Mouse (Mus musculus) MEL (cell line): ENCODE data around the gene Tmem190. TPM values are rescaled to one million over a fixed set of nuclear protein-coding genes. Genes with fewer than 3 reads are reported as not detected.

Source experiments
- DNase-seq: peaks from one replicate; pipeline ENCODE4 v3.0.0; 2011; ENCODE audit warnings: low read depth, low spot score
- H3K27ac ChIP-seq: 2 replicates; pipeline ENCODE4 v1.5.1; 2012; ENCODE audit warnings: low read depth, mild to moderate bottlenecking, control low read depth, low read length, moderate library complexity; ENCODE audit not compliant: control insufficient read depth
- H3K27me3 ChIP-seq, 2 experiments: fragments of 150-350 bp in 1 of 2; sonication (generic) in 1 of 2; 2 replicates each; pipeline ENCODE4 v1.6.1; 2012; ENCODE audit warnings: low read length in 2 of 2, mild to moderate bottlenecking in 2 of 2, improper control_type of control experiment in 1 of 2, moderate library complexity in 1 of 2; ENCODE audit not compliant: insufficient read depth in 2 of 2, control insufficient read depth in 1 of 2
- H3K36me3 ChIP-seq, 2 experiments: 2 replicates each; pipeline ENCODE4 v1.6.1; 2012 to 2014; ENCODE audit warnings: low read length in 2 of 2, improper control_type of control experiment in 1 of 2, inconsistent platforms in 1 of 2, mild to moderate bottlenecking in 1 of 2; ENCODE audit not compliant: insufficient read depth in 2 of 2, control insufficient read depth in 1 of 2
- H3K4me1 ChIP-seq, 2 experiments: fragments of 150-350 bp in 1 of 2; sonication (generic) in 1 of 2; 2 replicates each; pipeline ENCODE4 v1.6.1; 2012; ENCODE audit warnings: low read length in 2 of 2, improper control_type of control experiment in 1 of 2, mild to moderate bottlenecking in 1 of 2; ENCODE audit not compliant: insufficient read depth in 2 of 2, control insufficient read depth in 1 of 2
- H3K4me3 ChIP-seq, 2 experiments: fragments of 150-350 bp in 1 of 2; sonication (generic) in 1 of 2; 2 replicates each; pipeline ENCODE4 v1.5.1; 2012; ENCODE audit warnings: low read depth in 2 of 2, low read length in 2 of 2, mild to moderate bottlenecking in 2 of 2, moderate library complexity in 2 of 2, control low read depth in 1 of 2, improper control_type of control experiment in 1 of 2; ENCODE audit not compliant: control insufficient read depth in 1 of 2, insufficient read depth in 1 of 2
- H3K79me2 ChIP-seq: 2 replicates; pipeline ENCODE4 v1.6.1; 2012; ENCODE audit warnings: mild to moderate bottlenecking, low read length, moderate library complexity; ENCODE audit not compliant: control insufficient read depth, poor library complexity, insufficient read depth
- H3K9ac ChIP-seq: 2 replicates; pipeline ENCODE4 v1.6.1; 2012; ENCODE audit warnings: low read depth, mild to moderate bottlenecking, control low read depth, low read length, moderate library complexity; ENCODE audit not compliant: control insufficient read depth, poor library complexity, severe bottlenecking
- H3K9me3 ChIP-seq: fragments of 150-350 bp; sonication (generic); replicated peaks from 2 replicates; pipeline ENCODE4 v1.6.1; 2012; ENCODE audit warnings: mild to moderate bottlenecking, low read length, improper control_type of control experiment, moderate library complexity; ENCODE audit not compliant: insufficient read depth
- BHLHE40 ChIP-seq: IDR thresholded peaks from 2 replicates; pipeline ENCODE4 v1.6.1; 2012; ENCODE audit warnings: low read depth, mild to moderate bottlenecking, inconsistent platforms, low read length, improper control_type of control experiment, borderline replicate concordance
- CHD1 ChIP-seq: IDR thresholded peaks from 2 replicates; pipeline ENCODE4 v1.6.1; 2012; ENCODE audit warnings: low read depth, mild to moderate bottlenecking, inconsistent platforms, low read length, improper control_type of control experiment
- CTCF ChIP-seq, 3 experiments: IDR thresholded peaks in 2 of 3; conservative IDR thresholded peaks in 1 of 3; 2 replicates each; pipeline ENCODE4 v1.5.1; 2011 to 2012; ENCODE audit warnings: low read length in 3 of 3, low read depth in 2 of 3, mild to moderate bottlenecking in 2 of 3, improper control_type of control experiment in 1 of 3, inconsistent platforms in 1 of 3, mixed read lengths in 1 of 3, moderate library complexity in 1 of 3; ENCODE audit not compliant: control insufficient read depth in 1 of 3, insufficient read depth in 1 of 3, poor library complexity in 1 of 3, severe bottlenecking in 1 of 3
- E2F4 ChIP-seq: IDR thresholded peaks from 2 replicates; pipeline ENCODE4 v1.6.1; 2011; ENCODE audit warnings: low read depth, low read length, improper control_type of control experiment, borderline replicate concordance
- EP300 ChIP-seq, 2 experiments: IDR thresholded peaks; 2 replicates each; pipeline ENCODE4 v1.6.1; 2011; ENCODE audit warnings: improper control_type of control experiment in 2 of 2, low read length in 2 of 2, low read depth in 1 of 2, mild to moderate bottlenecking in 1 of 2
- ETS1 ChIP-seq: IDR thresholded peaks from 2 replicates; pipeline ENCODE4 v1.6.1; 2012; ENCODE audit warnings: low read depth, mild to moderate bottlenecking, inconsistent platforms, low read length, improper control_type of control experiment, moderate library complexity
- JUND ChIP-seq: IDR thresholded peaks from 2 replicates; pipeline ENCODE4 v1.6.1; 2011; ENCODE audit warnings: low read depth, mild to moderate bottlenecking, improper control_type of control experiment, low read length
- KAT2A ChIP-seq: conservative IDR thresholded peaks from 2 replicates; pipeline ENCODE4 v1.6.1; 2012; ENCODE audit warnings: low read depth, low read length, improper control_type of control experiment, inconsistent platforms
- MAZ ChIP-seq: IDR thresholded peaks from 2 replicates; pipeline ENCODE4 v1.6.1; 2012; ENCODE audit warnings: low read depth, mild to moderate bottlenecking, inconsistent platforms, low read length, improper control_type of control experiment
- MEF2A ChIP-seq: IDR thresholded peaks from 2 replicates; pipeline ENCODE4 v1.6.1; 2014; ENCODE audit warnings: low read depth, mild to moderate bottlenecking, inconsistent platforms, low read length, improper control_type of control experiment; ENCODE audit not compliant: poor library complexity, insufficient replicate concordance, severe bottlenecking; ENCODE audit errors: extremely low read depth
- MYB ChIP-seq: IDR thresholded peaks from 2 replicates; pipeline ENCODE4 v1.6.1; 2011; ENCODE audit warnings: mild to moderate bottlenecking, low read depth, low read length, improper control_type of control experiment
- MYC ChIP-seq: IDR thresholded peaks from 2 replicates; pipeline ENCODE4 v1.6.1; 2011; ENCODE audit warnings: low read depth, mild to moderate bottlenecking, low read length, improper control_type of control experiment, moderate library complexity
- POLR2A ChIP-seq, 2 experiments: IDR thresholded peaks; 2 replicates each; pipeline ENCODE4 v1.6.1; 2011 to 2012; ENCODE audit warnings: low read length in 2 of 2, mild to moderate bottlenecking in 2 of 2, control low read depth in 1 of 2, improper control_type of control experiment in 1 of 2, low read depth in 1 of 2, moderate library complexity in 1 of 2; ENCODE audit not compliant: control insufficient read depth in 1 of 2, insufficient read depth in 1 of 2, poor library complexity in 1 of 2
- POLR2AphosphoS2 ChIP-seq: IDR thresholded peaks from 2 replicates; pipeline ENCODE4 v1.6.1; 2011; ENCODE audit warnings: low read length, improper control_type of control experiment
- POLR2AphosphoS5 ChIP-seq: IDR thresholded peaks from 2 replicates; pipeline ENCODE4 v1.6.1; 2012; ENCODE audit warnings: low read depth, borderline replicate concordance, mild to moderate bottlenecking, inconsistent platforms, low read length, moderate library complexity, mixed read lengths
- RAD21 ChIP-seq: IDR thresholded peaks from 2 replicates; pipeline ENCODE4 v1.6.1; 2011; ENCODE audit warnings: mild to moderate bottlenecking, low read depth, low read length, improper control_type of control experiment
- RCOR1 ChIP-seq: IDR thresholded peaks from 2 replicates; pipeline ENCODE4 v1.6.1; 2012; ENCODE audit warnings: low read depth, mild to moderate bottlenecking, inconsistent platforms, low read length, improper control_type of control experiment
- SMC3 ChIP-seq: IDR thresholded peaks from 2 replicates; pipeline ENCODE4 v1.6.1; 2011; ENCODE audit warnings: low read depth, low read length, improper control_type of control experiment
- TBP ChIP-seq: IDR thresholded peaks from 2 replicates; pipeline ENCODE4 v1.8.0; 2011; ENCODE audit warnings: low read depth, low read length, improper control_type of control experiment
- TCF12 ChIP-seq: IDR thresholded peaks from 2 replicates; pipeline ENCODE4 v1.6.1; 2014; ENCODE audit warnings: low read depth, mild to moderate bottlenecking, inconsistent platforms, low read length, improper control_type of control experiment, moderate library complexity
- USF2 ChIP-seq, 2 experiments: IDR thresholded peaks; 2 replicates each; pipeline ENCODE4 v1.6.1; 2011 to 2012; ENCODE audit warnings: improper control_type of control experiment in 2 of 2, low read length in 2 of 2, borderline replicate concordance in 1 of 2, inconsistent platforms in 1 of 2, low read depth in 1 of 2, mild to moderate bottlenecking in 1 of 2; ENCODE audit not compliant: insufficient read depth in 1 of 2
- ZC3H11A ChIP-seq: IDR thresholded peaks from 2 replicates; pipeline ENCODE4 v1.6.1; 2012; ENCODE audit warnings: low read depth, mild to moderate bottlenecking, inconsistent platforms, low read length, improper control_type of control experiment
- ZKSCAN1 ChIP-seq: IDR thresholded peaks from 2 replicates; pipeline ENCODE4 v1.6.1; 2012; ENCODE audit warnings: low read depth, mild to moderate bottlenecking, inconsistent platforms, low read length, improper control_type of control experiment, moderate library complexity
- ZMIZ1 ChIP-seq: IDR thresholded peaks from 2 replicates; pipeline ENCODE4 v1.6.1; 2012; ENCODE audit warnings: low read depth, mild to moderate bottlenecking, inconsistent platforms, low read length, improper control_type of control experiment, moderate library complexity
- polyA plus RNA-seq, 2 experiments: library from polyadenylated mRNA; stranded (reverse) in 1 of 2; unstranded in 1 of 2; fragments of >175 nt in 1 of 2; fragments of >200 nt in 1 of 2; gene quantifications; 2 replicates each; pipeline versions ENCODE4 v1.2.1 to v1.2.4; 2012; ENCODE audit warnings: low replicate concordance in 2 of 2, low read depth in 1 of 2; ENCODE audit not compliant: insufficient read length in 2 of 2, insufficient read depth in 1 of 2, missing spikeins in 1 of 2
- total RNA-seq: library from RNA; depleted of rRNA; stranded (reverse); fragments of 300-350 nt; gene quantifications from 2 replicates; pipeline ENCODE4 v1.2.3, GENCODE M21; 2012

Gene Tmem190
- total and polyA plus RNA-seq, 3 experiments = 1.6 TPM; not detected in 2

GRCm38 (mm10) chr7:4794631-4795168 is 12.0 kb downstream of the Tmem190 start (continued):
- TF ChIP-seq ETS1 (0 out of 2 replicates have a peak, but pooled peaks have one; percentile 13), ZMIZ1 (peak; percentile 61; the same call in 1 of the 2 replicates), E2F4 (no peak), SMC3 (no peak), EP300 (IDR thresholded peaks at IDR 0.05; ENCODE audit: low read depth in 1 of 2, low read length in 2 of 2) (no peak), KAT2A (no peak), RAD21 (no peak), USF2 (IDR thresholded peaks at IDR 0.05; ENCODE audit: borderline replicate concordance in 1 of 2, insufficient read depth in 1 of 2, low read depth in 1 of 2, low read length in 2 of 2) (no peak)

GRCm38 (mm10) chr7:4795767-4796433 is 13.2 kb downstream of the Tmem190 start:
- Histone ChIP-seq H3K79me2 (peaks cover 24% of the 10 kb centered on the region), H3K4me3 (no peak overlapping the region), H3K36me3 (peaks cover 9 to 10% of the 10 kb centered on the region in 2 experiments), H3K27ac (no peak overlapping the region), H3K4me1 (peaks cover 0 to 7% of the 10 kb centered on the region in 2 experiments; a peak in 2 of 4 replicates), H3K27me3 (no peaks in the 10 kb centered on the region), H3K9me3 (no peaks in the 10 kb centered on the region), H3K9ac (no peak overlapping the region)
- TF ChIP-seq RAD21 = peak; percentile 10; the same call in 1 of the 2 replicates
- TF ChIP-seq MYC = peak; percentile 29; the same call in 1 of the 2 replicates
- no peak for TF ChIP-seq ZKSCAN1
- peak; percentile 95 for TF ChIP-seq POLR2AphosphoS2
- peak; percentile 43 for TF ChIP-seq SMC3
- TF ChIP-seq CTCF (IDR thresholded peaks at IDR 0.05 in 2 of 3, conservative IDR thresholded peaks at IDR 0.05 in 1 of 3; ENCODE audit: control insufficient read depth in 1 of 3, insufficient read depth in 1 of 3, low read depth in 2 of 3, low read length in 3 of 3, poor library complexity in 1 of 3, severe bottlenecking in 1 of 3) = peak in 2 of 3 experiments; percentile 54 to 56; a peak in 4 of 6 replicates
- no peak for TF ChIP-seq BHLHE40
- peak; percentile 53; the same call in 1 of the 2 replicates for TF ChIP-seq POLR2AphosphoS5
- TF ChIP-seq POLR2A (IDR thresholded peaks at IDR 0.05; ENCODE audit: control insufficient read depth in 1 of 2, insufficient read depth in 1 of 2, low read depth in 1 of 2, low read length in 2 of 2, poor library complexity in 1 of 2) = peak in 1 of 2 experiments; percentile 63; a peak in 2 of 4 replicates
- peak; percentile 75 for DNase-seq

GRCm38 (mm10) chr7:4802247-4802646 is 19.5 kb downstream of the Tmem190 start:
- DNase-seq = peak; percentile 15
- Histone ChIP-seq H3K9me3 (no peaks in the 10 kb centered on the region), H3K9ac (no peak overlapping the region)
- TF ChIP-seq ZC3H11A (no peak), E2F4 (no peak), SMC3 (no peak), MYB (no peak), RCOR1 (no peak), POLR2A (IDR thresholded peaks at IDR 0.05; ENCODE audit: control insufficient read depth in 1 of 2, insufficient read depth in 1 of 2, low read depth in 1 of 2, low read length in 2 of 2, poor library complexity in 1 of 2) (no peak), CHD1 (no peak), MAZ (no peak), JUND (no peak), TCF12 (no peak), TBP (no peak), POLR2AphosphoS2 (no peak), ZMIZ1 (no peak), ETS1 (no peak), MEF2A (no peak), EP300 (IDR thresholded peaks at IDR 0.05; ENCODE audit: low read depth in 1 of 2, low read length in 2 of 2) (no peak)
- TF ChIP-seq, all 39 proteins: peak for 0
- H3K4me1 ChIP-seq = no peaks in the 10 kb centered on the region
- no peaks in the 10 kb centered on the region for H3K27me3 ChIP-seq
- no peak overlapping the region for H3K4me3 ChIP-seq
- no peaks in the 10 kb centered on the region for H3K79me2 ChIP-seq
- H3K36me3 ChIP-seq = peaks cover 4% of the 10 kb centered on the region in 2 experiments; a peak in 3 of 4 replicates
- no peak overlapping the region for H3K27ac ChIP-seq
